Mouse (Mus musculus): Measurements from ENCODE around the gene Myh7b. TPM values are rescaled to one million over a fixed set of nuclear protein-coding genes. Genes with fewer than 3 reads are reported as not detected.
"Not testable (repeated sequence)": the region's sequence is repeated elsewhere in the genome, so short reads cannot be mapped to it uniquely, and the experiment has no call there.

The Myh7b gene
- total RNA-seq, 2 experiments from 2014 or later, result 3.4 to 3.9 TPM

- intact Hi-C loops (cut with DNase I), result no loop called here
- peak; percentile 96 to 99 for DNase-seq (ENCODE audit: extremely low spot score in 1 of 2, low spot score in 2 of 2)
These were observed 18.7 kb upstream of the Myh7b start, which contains the start of gene Gss for GRCm38 (mm10) chr2:155592137-155592853. Gene Gss, minus strand, starts transcription at chr2:155592810.

DNA sequence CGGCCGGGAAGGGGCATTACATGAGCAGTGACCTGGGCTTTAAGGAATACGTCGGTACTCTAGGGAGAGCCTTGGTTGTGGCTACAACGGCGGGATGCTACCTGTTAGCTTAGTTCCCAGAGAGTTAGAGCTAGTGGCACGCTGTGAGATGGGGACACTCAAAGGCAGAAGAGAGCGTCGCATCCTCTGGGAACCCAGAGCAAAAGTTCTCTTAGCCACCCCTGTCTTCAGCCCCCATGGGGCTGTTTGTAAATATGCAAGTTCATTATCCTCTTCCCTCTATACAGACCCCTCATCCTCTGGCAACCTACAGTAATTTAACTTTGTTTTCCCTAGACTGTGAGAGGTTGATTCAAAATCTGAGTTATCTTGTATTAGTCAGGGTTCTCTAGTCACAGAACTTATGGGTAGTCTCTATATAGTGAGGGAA, 18.1 kb upstream of the Myh7b start:
- intact Hi-C loops (cut with DNase I), result no loop called here
- no peak for DNase-seq (ENCODE audit: extremely low spot score in 1 of 2, low spot score in 2 of 2)

- DNase-seq (ENCODE audit: extremely low spot score in 1 of 2, low spot score in 2 of 2), result no peak
- intact Hi-C loops (cut with DNase I), result no loop called here
These were observed 15.5 kb upstream of the Myh7b start for GRCm38 (mm10) chr2:155595516-155595915.

DNA sequence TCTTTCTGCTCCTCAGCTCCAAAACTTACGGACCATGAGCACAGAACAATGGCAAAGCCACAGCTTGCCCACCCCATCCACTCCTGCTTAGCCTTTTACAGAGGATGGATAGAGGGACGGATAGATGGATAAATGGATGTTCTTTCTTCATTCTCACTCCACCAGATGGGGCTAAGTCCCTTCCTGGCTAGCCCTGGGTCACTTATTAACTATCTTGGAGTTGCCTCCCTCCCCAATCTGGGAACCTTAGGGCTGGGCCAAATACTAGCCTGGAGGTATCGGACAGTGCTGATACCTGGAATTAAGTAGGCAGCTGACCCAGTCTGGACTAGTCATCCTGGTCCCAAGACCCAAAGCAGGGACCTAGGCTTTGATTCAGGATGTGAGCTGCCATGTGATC, 7.3 kb upstream of the Myh7b start:
- no peak for DNase-seq (ENCODE audit: extremely low spot score in 1 of 2, low spot score in 2 of 2)
- intact Hi-C loops (cut with DNase I), result no loop called here

DNA sequence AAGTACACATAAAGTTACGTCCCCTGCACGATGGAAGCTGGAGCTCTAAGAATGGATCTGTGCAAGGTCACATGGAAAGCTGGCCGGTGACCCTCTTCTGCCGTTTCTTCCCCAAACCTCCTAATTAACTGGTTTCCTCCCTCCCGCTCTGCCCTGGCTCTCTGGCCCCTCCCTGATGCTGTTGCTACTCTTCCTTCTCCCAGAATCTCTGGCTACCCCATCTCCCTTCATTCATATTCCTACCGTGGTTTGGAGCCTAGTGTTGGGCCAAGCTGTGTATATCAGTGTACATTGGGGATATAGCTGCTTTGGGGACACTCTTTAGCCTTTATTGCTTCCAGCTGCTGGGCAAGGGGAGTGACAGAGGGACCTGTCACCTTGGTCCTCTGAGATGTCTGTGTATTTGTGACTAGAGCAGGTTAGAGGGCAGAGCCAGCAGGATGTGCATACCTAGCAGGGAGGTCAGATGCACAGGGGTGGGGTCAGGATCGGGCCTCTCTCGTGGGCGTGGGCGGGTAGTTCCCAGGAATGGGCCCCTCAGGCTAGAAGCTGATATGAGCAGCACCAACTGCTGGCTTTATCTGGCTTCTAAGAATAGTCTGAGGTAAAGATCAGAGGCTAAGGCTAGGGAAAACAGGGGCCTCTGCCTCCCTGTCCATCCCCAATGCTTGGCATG, 6.3 kb upstream of the Myh7b start:
- intact Hi-C loops (cut with DNase I), result no loop called here

GRCm38 (mm10) chr2:155605236-155605589, 5.8 kb upstream of the Myh7b start:
- DNase-seq (ENCODE audit: extremely low spot score in 1 of 2, low spot score in 2 of 2); intact Hi-C loops (cut with DNase I): not testable (repeated sequence)

More for the DNA sequence above, 6.3 kb upstream of the Myh7b start:
- no peak for DNase-seq (ENCODE audit: extremely low spot score in 1 of 2, low spot score in 2 of 2)

DNA sequence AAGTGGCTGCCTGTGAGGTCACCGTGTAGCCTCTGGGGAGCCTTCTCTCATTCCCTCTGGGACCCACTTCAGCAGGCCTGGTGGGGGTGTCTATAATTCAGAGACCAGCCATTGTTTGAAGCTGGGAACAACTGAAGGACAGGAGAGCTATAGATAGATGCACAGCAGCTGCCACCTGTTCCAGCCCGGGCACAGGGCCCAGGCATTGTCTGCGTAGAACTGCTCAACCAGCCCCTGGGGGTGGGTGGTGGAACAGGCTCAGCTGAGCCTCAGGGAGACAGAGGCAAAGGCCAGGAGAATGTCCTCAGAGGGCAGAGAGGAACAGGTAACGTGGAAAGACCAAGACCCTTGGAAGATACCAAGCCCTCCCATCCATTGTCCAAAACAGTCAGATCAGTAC, 4.7 kb upstream of the Myh7b start:
- no peak for DNase-seq (ENCODE audit: extremely low spot score in 1 of 2, low spot score in 2 of 2)
- intact Hi-C loops (cut with DNase I), result no loop called here

- intact Hi-C loops (cut with DNase I), result no loop called here
- no peak for DNase-seq (ENCODE audit: extremely low spot score in 1 of 2, low spot score in 2 of 2)
These were observed 980 bp downstream of the Myh7b start for GRCm38 (mm10) chr2:155611834-155612550.

- peak in 1 of 2 experiments; percentile 74 for DNase-seq (ENCODE audit: extremely low spot score in 1 of 2, low spot score in 2 of 2)
- intact Hi-C loops (cut with DNase I), result no loop called here
These were observed 2.3 kb downstream of the Myh7b start for GRCm38 (mm10) chr2:155613326-155613755.

GRCm38 (mm10) chr2:155613953-155614352, 2.9 kb downstream of the Myh7b start:
- no peak for DNase-seq (ENCODE audit: extremely low spot score in 1 of 2, low spot score in 2 of 2)
- intact Hi-C loops (cut with DNase I), result no loop called here

- DNase-seq (ENCODE audit: extremely low spot score in 1 of 2, low spot score in 2 of 2), result no peak
- intact Hi-C loops (cut with DNase I), result no loop called here
These were observed 6.0 kb downstream of the Myh7b start for GRCm38 (mm10) chr2:155616971-155617370.

GRCm38 (mm10) chr2:155619817-155620216, 8.8 kb downstream of the Myh7b start:
- intact Hi-C loops (cut with DNase I), result no loop called here
- DNase-seq (ENCODE audit: extremely low spot score in 1 of 2, low spot score in 2 of 2), result peak; percentile 67 to 87

GRCm38 (mm10) chr2:155622606-155623005, 11.6 kb downstream of the Myh7b start:
- intact Hi-C loops (cut with DNase I), result no loop called here
- no peak for DNase-seq (ENCODE audit: extremely low spot score in 1 of 2, low spot score in 2 of 2)

GRCm38 (mm10) chr2:155623996-155624395, 13.0 kb downstream of the Myh7b start:
- intact Hi-C loops (cut with DNase I), result no loop called here
- no peak for DNase-seq (ENCODE audit: extremely low spot score in 1 of 2, low spot score in 2 of 2)

DNA sequence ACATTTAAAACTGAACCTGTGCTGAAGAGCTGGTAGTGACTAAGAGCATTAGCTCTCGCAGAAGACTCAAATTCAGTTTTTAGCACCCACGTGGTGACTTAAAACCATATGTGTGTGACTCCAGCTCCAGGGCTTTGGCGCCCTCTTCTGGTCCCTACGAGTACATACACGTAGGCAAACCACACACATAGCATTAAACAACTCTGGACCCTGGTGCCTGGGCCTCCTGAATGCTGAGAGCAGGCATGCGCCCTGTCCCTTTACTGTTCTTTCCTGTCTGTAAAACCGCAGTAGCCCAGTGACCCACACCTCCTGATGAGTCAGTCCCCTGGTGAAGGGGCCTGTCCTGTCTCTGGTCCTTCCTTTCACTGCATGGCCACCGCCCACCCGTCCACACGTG, 13.7 kb downstream of the Myh7b start:
- intact Hi-C loops (cut with DNase I), result no loop called here

DNA sequence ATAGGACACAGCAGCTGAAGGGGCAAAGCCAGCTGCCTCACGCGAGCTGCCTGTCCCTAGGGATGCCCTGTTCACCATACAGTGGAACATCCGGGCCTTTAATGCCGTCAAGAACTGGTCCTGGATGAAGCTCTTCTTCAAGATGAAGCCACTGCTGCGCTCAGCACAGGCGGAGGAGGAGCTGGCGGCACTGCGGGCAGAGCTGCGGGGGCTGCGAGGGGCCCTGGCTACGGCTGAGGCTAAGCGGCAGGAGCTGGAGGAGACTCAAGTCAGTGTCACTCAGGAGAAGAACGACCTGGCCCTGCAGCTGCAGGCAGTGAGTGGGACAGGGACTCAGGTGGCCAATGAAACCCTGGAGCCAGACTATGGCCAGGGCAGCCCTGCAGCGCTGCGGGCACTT, 15.3 kb downstream of the Myh7b start:
- no peak for DNase-seq (ENCODE audit: extremely low spot score in 1 of 2, low spot score in 2 of 2)
- intact Hi-C loops (cut with DNase I), result loop anchor here (2.0 kb wide), 1 partner anchor 109 kb away; the partner anchor contains the start of gene Acss2

More for the DNA sequence above, 13.7 kb downstream of the Myh7b start:
- peak in 1 of 2 experiments; percentile 46 for DNase-seq (ENCODE audit: extremely low spot score in 1 of 2, low spot score in 2 of 2)

- peak; percentile 63 to 79 for DNase-seq (ENCODE audit: extremely low spot score in 1 of 2, low spot score in 2 of 2)
- intact Hi-C loops (cut with DNase I), result loop anchor here (2.0 kb wide), 1 partner anchor 110 kb away; the partner anchor contains the start of gene Acss2
These were observed 16.2 kb downstream of the Myh7b start for GRCm38 (mm10) chr2:155627030-155627738.

DNA sequence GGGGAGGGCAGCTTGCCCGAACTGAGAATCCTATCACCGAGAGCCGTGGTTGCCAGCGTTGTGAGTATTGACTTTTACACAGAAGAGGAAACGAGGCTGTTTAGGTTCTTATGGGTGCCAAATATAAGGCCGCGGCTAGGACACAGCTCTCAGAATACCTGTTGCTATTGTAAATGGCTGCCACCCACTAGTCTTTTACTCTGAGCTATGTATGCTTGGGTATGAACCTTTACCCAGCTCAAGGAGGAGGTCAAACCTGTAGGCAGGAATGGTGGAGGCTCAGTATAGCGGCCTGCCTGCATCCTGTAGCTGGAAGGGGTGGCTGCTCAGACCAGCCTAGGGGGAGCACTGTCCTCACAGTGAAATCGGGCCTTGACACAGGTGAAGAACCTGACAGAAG, 17.1 kb downstream of the Myh7b start:
- no peak for DNase-seq (ENCODE audit: extremely low spot score in 1 of 2, low spot score in 2 of 2)
- intact Hi-C loops (cut with DNase I), result no loop called here

DNA sequence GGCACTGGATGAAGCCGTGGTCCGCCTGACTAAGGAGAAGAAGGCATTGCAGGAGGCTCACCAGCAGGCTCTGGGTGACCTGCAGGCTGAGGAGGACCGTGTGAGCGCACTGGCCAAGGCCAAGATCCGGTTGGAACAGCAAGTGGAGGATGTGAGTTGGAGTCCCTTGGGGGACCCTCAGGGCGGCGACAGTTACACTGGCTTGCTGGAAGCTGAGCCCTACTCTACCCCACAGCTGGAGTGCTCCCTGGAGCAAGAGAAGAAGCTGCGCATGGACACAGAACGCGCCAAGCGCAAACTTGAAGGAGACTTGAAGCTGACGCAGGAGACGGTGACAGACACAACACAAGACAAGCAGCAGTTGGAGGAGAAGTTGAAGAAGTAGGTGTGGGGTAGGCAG, 17.5 kb downstream of the Myh7b start:
- intact Hi-C loops (cut with DNase I), result no loop called here
- peak in 1 of 2 experiments; percentile 48 for DNase-seq (ENCODE audit: extremely low spot score in 1 of 2, low spot score in 2 of 2)

Data from left cerebral cortex, postnatal 10 days (tissue).